Mouse (Mus musculus) cortical plate, adult 2 months (tissue): ENCODE data around the gene Dffb.

ENCODE experiments used
- CTCF ChIP-seq: fragments of 200-500 bp; IDR thresholded peaks from 2 replicates; pipeline ENCODE4 v1.5.1; 2011; ENCODE audit warnings: mild to moderate bottlenecking, control low read depth, low read length; ENCODE audit not compliant: insufficient read depth; ENCODE audit errors: extremely low read depth
- POLR2A ChIP-seq: fragments of 200-500 bp; IDR thresholded peaks from 2 replicates; pipeline ENCODE4 v1.6.1; 2011; ENCODE audit warnings: mild to moderate bottlenecking, low read length, control low read depth; ENCODE audit not compliant: insufficient read depth; ENCODE audit errors: extremely low read depth

DNA sequence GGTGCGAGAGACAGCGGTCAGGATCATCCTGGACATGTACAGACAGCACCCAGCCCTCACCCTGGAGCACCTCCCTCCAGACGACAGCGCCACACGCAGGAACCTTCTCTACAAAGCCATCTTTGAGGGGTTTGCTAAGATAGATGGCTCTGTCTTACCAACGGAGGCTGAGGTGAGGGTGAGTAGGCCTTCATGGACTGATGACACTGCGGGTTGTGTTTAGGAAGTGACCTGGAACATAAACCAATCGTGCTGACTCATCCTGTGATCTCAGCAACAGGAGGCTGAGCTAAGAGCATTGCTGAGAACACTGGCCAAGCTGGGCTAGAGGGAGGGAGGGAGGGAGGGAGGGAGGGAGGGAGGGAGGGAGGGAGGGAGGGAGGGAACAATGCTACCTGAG lies 18.6 kb upstream of the Dffb start:
- TF ChIP-seq CTCF (no peak), POLR2A (no peak)
